Mouse (Mus musculus) left cerebral cortex, adult 2 months (tissue): Measurements from ENCODE around the gene Spop. TPM values are rescaled to one million over a fixed set of nuclear protein-coding genes. Genes with fewer than 3 reads are reported as not detected.

Source experiments
- DNase-seq, 2 experiments: peaks; one replicate each; pipeline ENCODE4 v3.0.0; 2021 to 2022; ENCODE audit warnings: low spot score in 2 of 2, mixed read lengths in 1 of 2; ENCODE audit errors: extremely low spot score in 1 of 2
- H3K27ac ChIP-seq: fragments of 200-600 bp; 2 replicates; pipeline ENCODE4 v1.8.1; 2022
- H3K4me3 ChIP-seq: fragments of 200-600 bp; 2 replicates; pipeline ENCODE4 v1.8.1; 2022
- CTCF ChIP-seq: fragments of 200-600 bp; IDR thresholded peaks from 2 replicates; pipeline ENCODE4 v1.8.1; 2022; ENCODE audit warnings: antibody characterized with exemption, mild to moderate bottlenecking, moderate library complexity
- intact Hi-C: fragments of 180-260 bp; cut with DNase I; formaldehyde crosslinking; loops from one replicate; pipeline ENCODE4 v1.15.1; 2025
- total RNA-seq, 2 experiments: library from RNA; stranded (reverse); gene quantifications; 2 replicates each; pipeline ENCODE4 v1.2.3; 2021

The Spop gene
- total RNA-seq, 2 experiments from 2014 or later: 178 to 187 TPM

DNA sequence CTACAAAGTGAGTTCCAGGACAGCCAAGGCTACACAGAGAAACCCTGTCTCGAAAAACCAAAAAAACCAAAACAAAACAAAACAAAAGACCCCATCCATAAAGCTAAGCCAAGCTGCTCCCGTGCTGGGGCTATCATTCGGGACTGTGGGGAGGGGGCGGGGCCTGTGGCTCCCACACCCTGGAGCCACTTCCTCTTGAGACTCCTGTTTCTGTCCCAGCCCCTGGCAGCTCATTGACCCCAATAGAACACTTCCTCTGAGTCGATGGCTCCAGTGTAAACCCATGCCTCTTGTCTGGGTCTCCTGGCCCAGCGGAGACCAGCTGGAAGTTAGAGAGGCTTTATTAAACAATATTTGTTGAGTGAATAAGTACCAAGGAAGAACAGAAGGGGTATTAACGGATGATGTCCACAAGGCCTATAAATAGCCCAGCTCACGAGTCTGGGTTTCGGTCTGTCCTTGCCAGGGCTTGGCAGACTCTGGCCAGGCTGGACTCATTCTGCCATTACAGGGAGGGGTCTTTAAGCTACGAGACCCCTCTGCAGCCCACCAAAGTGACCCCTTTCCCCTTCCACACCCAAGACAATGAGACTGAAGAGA, 89.8 kb downstream of the Spop start:
- intact Hi-C loops: no loop called here
- no peak overlapping the region for H3K27ac ChIP-seq

DNA sequence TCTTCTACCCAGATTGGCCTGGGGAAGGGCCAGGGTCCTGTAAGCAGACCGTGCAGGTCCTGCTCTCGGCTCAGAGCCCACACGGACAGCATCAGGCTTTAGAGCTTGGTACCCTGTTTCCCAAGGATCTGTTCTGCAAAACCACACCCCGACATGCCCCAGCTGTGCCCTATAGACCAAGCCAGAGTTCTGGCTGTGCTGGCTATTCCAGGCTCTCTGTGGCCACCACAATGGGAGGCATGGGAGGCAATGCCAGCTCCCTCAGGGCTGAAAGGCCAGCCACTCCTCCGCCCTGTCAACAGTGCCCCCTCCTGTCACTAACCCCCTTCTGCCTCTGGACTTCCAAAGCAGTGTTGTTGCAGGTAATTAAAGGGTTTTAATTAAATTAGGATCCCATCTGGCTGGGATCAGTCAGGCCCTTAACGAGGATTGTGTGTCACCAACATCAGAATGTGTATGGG, 90.4 kb downstream of the Spop start:
- H3K27ac ChIP-seq: no peak overlapping the region

More for the DNA sequence above, 89.8 kb downstream of the Spop start:
- no peak for DNase-seq
- H3K4me3 ChIP-seq: no peak overlapping the region
- TF ChIP-seq CTCF: no peak

DNA sequence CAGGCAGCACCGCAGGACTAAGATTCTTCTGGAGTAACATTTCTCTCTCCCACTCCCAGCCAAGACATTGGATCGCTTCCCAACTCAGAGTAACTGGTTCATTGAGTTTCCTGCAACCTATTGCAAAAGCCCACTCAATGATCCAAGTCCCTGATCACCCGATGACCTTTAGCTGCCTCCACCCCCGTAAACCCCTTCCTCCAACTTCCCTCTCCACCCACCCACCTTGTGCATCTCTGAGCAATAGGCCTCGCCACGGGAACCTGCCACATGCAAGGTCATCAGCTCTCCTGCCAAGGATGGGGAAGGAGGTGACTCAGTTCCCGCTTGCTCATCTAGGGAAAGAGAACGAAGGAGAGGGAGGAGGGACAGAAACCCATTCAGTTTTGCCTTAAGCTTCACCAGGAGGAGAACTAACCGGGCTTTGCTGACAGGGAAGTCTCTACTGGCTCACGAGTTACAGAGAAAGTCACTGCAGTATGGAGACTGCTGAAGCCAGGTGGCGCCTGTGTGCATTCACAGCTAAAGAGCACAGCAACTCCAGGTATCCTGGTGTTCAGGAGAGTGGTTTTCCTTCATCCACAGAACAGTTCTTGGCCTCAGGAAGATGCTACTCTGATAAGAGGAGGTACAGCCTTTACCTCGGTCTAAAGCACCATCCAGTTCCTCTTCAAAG, 93.3 kb downstream of the Spop start:
- H3K4me3 ChIP-seq: no peak overlapping the region
- peak; percentile 50 for TF ChIP-seq CTCF
- H3K27ac ChIP-seq: no peak overlapping the region
- peak in 1 of 2 experiments; percentile 36 for DNase-seq
- intact Hi-C loops: no loop called here

More for the DNA sequence above, 90.4 kb downstream of the Spop start:
- intact Hi-C loops: no loop called here
- DNase-seq: no peak
- no peak for TF ChIP-seq CTCF
- H3K4me3 ChIP-seq: no peak overlapping the region

DNA sequence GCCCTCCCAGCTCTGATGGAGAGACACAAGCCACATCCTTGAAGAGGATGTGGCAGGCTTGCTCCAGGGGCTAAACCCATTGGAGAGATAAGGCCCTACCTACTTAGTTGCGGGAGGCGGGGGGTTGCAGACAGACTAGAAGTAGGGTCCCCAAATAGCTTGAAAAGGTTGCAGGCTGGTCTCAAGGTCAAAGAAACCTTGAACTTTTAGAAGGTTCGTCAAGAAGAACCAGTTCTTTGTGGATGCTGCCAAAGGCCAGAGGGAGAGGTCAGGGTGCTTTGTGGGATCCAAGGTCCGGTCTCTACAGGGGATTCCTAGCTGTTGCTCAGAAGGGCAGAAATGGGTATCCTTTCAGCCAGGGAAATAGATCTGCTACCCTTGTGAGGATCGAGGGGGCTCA, 93.9 kb downstream of the Spop start:
- no peak for TF ChIP-seq CTCF
- DNase-seq: no peak
- H3K4me3 ChIP-seq: no peak overlapping the region
- no peak overlapping the region for H3K27ac ChIP-seq
- intact Hi-C loops: no loop called here

- intact Hi-C loops: no loop called here
- TF ChIP-seq CTCF: no peak
- Histone ChIP-seq H3K4me3 (no peak overlapping the region), H3K27ac (no peak overlapping the region)
- DNase-seq: no peak
These were observed 94.5 kb downstream of the Spop start for GRCm38 (mm10) chr11:95508211-95508926.

GRCm38 (mm10) chr11:95509126-95509717, 95.3 kb downstream of the Spop start:
- no peak for DNase-seq
- peak; percentile 62 for TF ChIP-seq CTCF
- no peak overlapping the region for H3K27ac ChIP-seq
- intact Hi-C loops: no loop called here
- no peak overlapping the region for H3K4me3 ChIP-seq

DNA sequence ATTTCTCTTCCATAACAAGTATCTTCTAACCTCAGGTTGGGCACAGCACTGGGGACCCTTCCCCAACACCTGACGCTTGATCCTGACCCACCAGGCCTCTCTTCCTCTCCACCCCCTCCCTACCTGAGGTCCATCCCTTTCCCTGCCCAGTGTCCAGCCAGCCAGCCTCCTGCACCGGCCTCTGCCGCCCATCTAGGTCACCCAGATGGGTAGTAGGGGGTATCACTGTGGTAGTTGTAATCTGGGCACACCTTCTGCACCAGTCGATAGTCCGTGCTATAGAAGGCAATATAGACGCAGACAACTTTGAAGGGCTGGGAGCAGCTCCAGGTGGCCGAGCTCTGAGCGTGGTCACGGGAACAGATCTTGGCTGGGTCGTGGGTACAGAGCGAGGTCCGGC, 96.8 kb downstream of the Spop start:
- intact Hi-C loops: no loop called here
- Histone ChIP-seq H3K27ac (no peak overlapping the region), H3K4me3 (no peak overlapping the region)
- no peak for DNase-seq
- no peak for TF ChIP-seq CTCF

DNA sequence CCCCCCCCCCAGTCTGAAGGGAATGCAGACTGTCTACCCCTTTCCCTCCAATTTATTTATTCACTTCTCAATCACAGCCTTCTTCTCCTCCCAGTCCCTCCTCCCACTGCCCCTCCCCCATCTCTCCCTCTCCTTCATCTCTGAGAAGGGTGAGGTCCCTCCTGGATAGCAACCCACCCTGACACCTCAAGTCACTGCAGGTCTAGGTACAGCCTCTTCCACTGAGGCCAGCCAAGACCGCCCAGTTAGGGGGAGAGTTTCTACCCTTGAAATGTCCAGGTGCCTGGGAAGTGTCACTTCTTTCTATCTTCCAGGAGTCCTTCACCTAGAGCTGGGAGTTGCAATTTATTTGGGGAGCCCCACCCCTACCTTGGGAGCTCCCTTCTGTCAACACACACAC, 98.0 kb downstream of the Spop start:
- H3K4me3 ChIP-seq: no peak overlapping the region
- intact Hi-C loops: no loop called here
- no peak overlapping the region for H3K27ac ChIP-seq
- no peak for TF ChIP-seq CTCF
- DNase-seq: no peak

DNA sequence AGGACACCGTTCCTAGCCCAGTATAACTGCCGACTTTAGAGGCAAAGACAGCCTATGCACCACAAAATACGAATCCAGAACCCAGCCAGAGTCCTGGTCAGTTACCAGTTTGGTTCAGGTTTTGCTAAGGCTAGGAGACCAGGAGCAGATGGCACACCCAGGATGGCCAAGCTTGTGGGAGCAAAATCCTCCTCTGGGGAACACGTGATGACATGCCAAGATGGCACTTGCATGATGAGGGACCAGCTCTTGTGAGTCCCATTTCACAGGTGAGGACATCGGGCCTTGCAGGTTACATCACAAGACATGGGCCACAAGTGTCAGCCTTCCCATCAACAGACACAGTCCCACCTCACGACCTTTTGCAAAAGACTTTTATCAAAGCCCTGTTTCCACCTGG, 98.5 kb downstream of the Spop start:
- DNase-seq: no peak
- TF ChIP-seq CTCF: no peak
- Histone ChIP-seq H3K27ac (no peak overlapping the region), H3K4me3 (peak overlapping the region; percentile 55; the same call in 1 of the 2 replicates)
- intact Hi-C loops: no loop called here

DNA sequence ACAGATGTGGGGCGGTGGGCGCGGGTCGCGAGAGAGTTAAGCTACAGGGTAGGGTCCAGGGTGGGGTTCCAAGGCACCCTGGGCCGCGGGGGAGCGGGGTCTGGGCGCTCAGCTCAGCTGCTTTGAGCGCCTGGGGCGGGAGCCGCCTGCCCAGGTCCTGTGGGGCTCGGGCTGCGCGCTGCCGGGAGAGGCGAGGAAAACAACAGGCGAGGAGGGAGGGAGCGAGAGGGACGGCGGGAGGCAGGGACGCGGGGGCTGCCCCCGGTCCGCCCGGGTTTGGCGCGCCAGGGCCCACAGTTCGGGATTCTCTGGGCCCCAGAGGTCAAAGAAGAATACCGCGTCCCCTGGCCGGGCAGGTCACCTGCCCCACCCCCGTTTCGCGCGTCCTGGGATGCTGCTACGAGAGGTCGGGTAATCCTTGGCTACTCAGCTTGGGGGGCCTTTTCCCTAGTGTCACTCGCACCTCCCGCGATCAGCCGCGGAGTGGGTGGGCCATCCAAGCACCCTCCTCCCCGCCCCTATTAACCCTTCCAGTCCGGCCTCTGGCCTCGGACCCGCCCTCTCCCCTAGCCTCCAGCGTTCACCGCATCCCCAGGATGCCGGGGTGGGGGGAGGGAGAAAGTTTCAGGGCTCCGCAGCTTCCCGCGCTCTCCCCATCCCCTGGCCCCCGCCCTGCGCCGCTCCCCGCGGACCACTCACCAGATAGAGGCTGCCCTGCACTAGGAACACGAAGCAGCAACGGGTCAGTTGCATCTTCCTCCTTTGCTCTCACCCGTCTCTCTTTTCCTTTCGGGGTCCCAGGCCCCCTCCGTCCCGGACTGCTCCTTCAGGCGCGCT, 99.8 kb downstream of the Spop start:
- no peak for TF ChIP-seq CTCF
- Histone ChIP-seq H3K4me3 (peak overlapping the region; percentile 55), H3K27ac (peak overlapping the region; percentile 71)
- DNase-seq: peak in 1 of 2 experiments; percentile 29
- intact Hi-C loops: loop anchor here (2.0 kb wide), 1 partner anchor 19 kb away; no protein-coding TSS in a partner anchor

DNA sequence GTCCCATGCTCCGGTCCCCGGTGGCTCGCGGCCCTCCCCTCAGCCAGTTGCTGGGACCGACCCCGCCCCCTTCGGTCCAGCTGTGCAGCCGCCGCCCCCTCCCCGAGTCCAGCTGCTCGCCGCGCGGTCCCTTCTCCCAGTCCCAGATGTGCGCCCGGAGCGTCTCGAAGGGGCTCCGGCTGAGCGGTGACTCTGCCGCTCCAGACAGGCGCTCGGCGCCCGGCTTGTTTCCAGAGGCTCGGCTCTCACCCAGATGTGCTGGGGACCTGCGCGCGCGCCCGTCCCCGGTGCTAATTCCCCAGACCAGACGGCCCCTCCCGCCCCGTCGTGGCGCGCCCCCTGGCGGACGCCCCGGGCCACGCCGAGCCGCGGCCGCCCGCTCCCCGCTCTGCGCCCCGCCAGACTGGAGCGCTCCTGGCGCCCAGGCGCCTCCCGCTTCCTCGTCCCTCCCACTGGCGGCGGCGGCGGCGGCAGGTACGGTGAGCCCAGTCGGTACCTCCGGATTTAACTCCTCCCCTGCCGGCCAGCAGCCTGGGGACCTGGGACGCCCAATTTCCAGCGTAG, 100.5 kb downstream of the Spop start, which contains the start of gene Nxph3:
Gene Nxph3 (minus strand): TSS at position 273 of the 564 bp plus-strand sequence.
- intact Hi-C loops: loop anchor here (2.0 kb wide), 1 partner anchor 20 kb away; no protein-coding TSS in a partner anchor
- DNase-seq: peak; percentile 65 to 66
- Histone ChIP-seq H3K4me3 (peak within 1 kb of the TSS; percentile 55), H3K27ac (peak within 1 kb of the TSS; percentile 71)
- TF ChIP-seq CTCF: peak; percentile 75
